Mouse (Mus musculus) CH12.LX (cell line): ENCODE measurements around the gene Evi2a. TPM values are rescaled to one million over a fixed set of nuclear protein-coding genes. Genes with fewer than 3 reads are reported as not detected.

Experiments
- DNase-seq: peaks from one replicate; pipeline ENCODE4 v3.0.0-alpha.2; 2013; ENCODE audit errors: extremely low read depth
- H3K27ac ChIP-seq: 2 replicates; pipeline ENCODE4 v1.5.1; 2012; ENCODE audit warnings: low read depth, mild to moderate bottlenecking, control low read depth, moderate library complexity; ENCODE audit not compliant: insufficient read depth
- H3K27me3 ChIP-seq: replicated peaks from 2 replicates; pipeline ENCODE3; 2012; ENCODE audit warnings: inconsistent platforms
- H3K36me3 ChIP-seq, 2 experiments: replicated peaks in 1 of 2; 2 replicates each; pipeline versions ENCODE3 to v1.6.1; 2012; ENCODE audit warnings: inconsistent platforms in 1 of 2, low read length in 1 of 2, mild to moderate bottlenecking in 1 of 2, mixed read lengths in 1 of 2, moderate library complexity in 1 of 2; ENCODE audit not compliant: control insufficient read depth in 1 of 2, insufficient read depth in 1 of 2
- H3K4me1 ChIP-seq, 2 experiments: 2 replicates each; pipeline ENCODE4 v1.6.1; 2012; ENCODE audit warnings: inconsistent platforms in 1 of 2, moderate library complexity in 1 of 2; ENCODE audit not compliant: insufficient read depth in 2 of 2, control insufficient read depth in 1 of 2
- H3K4me2 ChIP-seq: 2 replicates; pipeline ENCODE4 v1.6.1; 2012; ENCODE audit warnings: low read depth, mild to moderate bottlenecking, control low read depth; ENCODE audit not compliant: poor library complexity, insufficient read depth, severe bottlenecking
- H3K4me3 ChIP-seq, 3 experiments: fragments of 150-350 bp in 1 of 3; sonication (generic) in 1 of 3; replicated peaks in 1 of 3; 2 replicates each; pipeline versions ENCODE3 to v1.5.1; 2011 to 2012; ENCODE audit warnings: low read depth in 2 of 3, low read length in 2 of 3, mild to moderate bottlenecking in 2 of 3, moderate library complexity in 2 of 3, control low read depth in 1 of 3, improper control_type of control experiment in 1 of 3, inconsistent platforms in 1 of 3, mixed read lengths in 1 of 3; ENCODE audit not compliant: poor library complexity in 1 of 3
- H3K79me2 ChIP-seq: replicated peaks from 2 replicates; pipeline ENCODE4 v1.6.1; 2012; ENCODE audit warnings: mild to moderate bottlenecking, moderate library complexity; ENCODE audit not compliant: control insufficient read depth, poor library complexity, insufficient read depth, severe bottlenecking; ENCODE audit errors: extremely low read depth
- H3K9ac ChIP-seq: 2 replicates; pipeline ENCODE4 v1.6.1; 2012; ENCODE audit warnings: low read depth, mild to moderate bottlenecking, control low read depth, moderate library complexity; ENCODE audit not compliant: insufficient read depth
- H3K9me3 ChIP-seq: replicated peaks from 2 replicates; pipeline ENCODE3; 2012; ENCODE audit warnings: low read length, inconsistent platforms, mixed read lengths
- GABPA ChIP-seq: IDR thresholded peaks from 2 replicates; pipeline ENCODE4 v1.6.1; 2012; ENCODE audit warnings: low read depth, low read length, improper control_type of control experiment, inconsistent platforms; ENCODE audit not compliant: insufficient replicate concordance
- JUND ChIP-seq: conservative IDR thresholded peaks from 2 replicates; pipeline ENCODE4 v1.6.1; 2011; ENCODE audit warnings: low read depth, low read length, improper control_type of control experiment
- dilution Hi-C: fragments of 300-500 bp; cut with MboI; formaldehyde crosslinking; loops from 2 replicates; pipeline ENCODE4 v1.14.3; 2020; ENCODE audit warnings: low sequenced_read_pairs; ENCODE audit not compliant: extremely low pct_unique_long_range_greater_than_20kb, extremely low pct_ligation_motif_present
- in situ Hi-C: fragments of 300-500 bp; cut with MboI; formaldehyde crosslinking; loops from 3 replicates; pipeline ENCODE4 v1.14.3; 2019; ENCODE audit warnings: low sequenced_read_pairs, low pct_ligation_motif_present, low pct_unique_long_range_greater_than_20kb, mixed read lengths
- polyA plus RNA-seq: library from polyadenylated mRNA; unstranded; fragments of >175 nt; gene quantifications from 2 replicates; pipeline ENCODE4 v1.2.1, GENCODE M21; 2012; ENCODE audit warnings: low read depth; ENCODE audit not compliant: insufficient read length
- total RNA-seq, 2 experiments: library from RNA; depleted of rRNA; stranded (reverse); fragments of 300-350 nt in 1 of 2; fragments of >200 nt in 1 of 2; gene quantifications; 2 replicates each; pipeline ENCODE4 v1.2.3; 2012 to 2014

Evi2a gene
- total and polyA plus RNA-seq, 3 experiments, result 137 to 165 (median 140) TPM

DNA sequence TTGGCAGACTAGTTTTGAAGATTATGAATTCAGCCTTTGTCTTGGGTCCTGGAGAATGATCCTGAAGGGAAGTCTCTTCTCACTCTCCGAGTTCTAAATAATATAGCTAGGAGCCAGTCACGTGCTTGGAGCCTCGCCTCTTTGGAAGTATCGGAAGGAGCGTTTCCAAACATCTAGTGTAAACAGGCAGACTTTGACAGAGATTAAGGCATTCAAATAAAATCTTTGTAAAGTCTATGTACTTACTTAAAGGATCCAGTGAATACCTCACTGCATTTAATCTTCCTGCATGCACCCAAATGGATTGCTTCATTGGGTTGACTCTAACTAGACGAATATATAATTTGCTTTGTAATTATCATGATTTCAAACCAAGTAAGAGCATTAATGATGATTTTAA, 47.0 kb downstream of the Evi2a start:
- no peak for DNase-seq
- H3K9me3 ChIP-seq, result no peaks in the 10 kb centered on the region

More for the DNA sequence above, 47.0 kb downstream of the Evi2a start:
- dilution Hi-C loops, result no loop called here
- no peaks in the 10 kb centered on the region for H3K27me3 ChIP-seq
- H3K9ac ChIP-seq, result 0 out of 2 replicates have a peak overlapping the region, but pooled peaks have one; percentile 41
- TF ChIP-seq JUND (no peak), GABPA (no peak)
- TF ChIP-seq, all 38 proteins: peak for 0
- Histone ChIP-seq H3K36me3 (peaks cover 4 to 25% of the 10 kb centered on the region in 2 experiments), H3K4me1 (peaks cover 11 to 43% of the 10 kb centered on the region in 2 experiments), H3K4me3 (no peak overlapping the region), H3K27ac (peak overlapping the region; percentile 50; the same call in 1 of the 2 replicates), H3K4me2 (peak overlapping the region; percentile 61; the same call in 1 of the 2 replicates), H3K79me2 (no peaks in the 10 kb centered on the region)
- in situ Hi-C loops, result no loop called here

Other genes with a start within 250 kb of the Evi2a start
- gene Gm9964, start 233.7 kb downstream of the Evi2a start, total RNA-seq (2012; rRNA removed), result not detected in 2 replicates
- gene Gm9964, start 233.7 kb downstream of the Evi2a start, total RNA-seq (2014; rRNA removed), result not detected in 2 replicates
- not detected in 2 replicates for gene Gm9964, start 233.7 kb downstream of the Evi2a start, polyA plus RNA-seq
- gene Nf1, start 190.9 kb downstream of the Evi2a start, total RNA-seq (2012; rRNA removed), result 11.2 and 12.4 TPM in 2 replicates
- gene Nf1, start 190.9 kb downstream of the Evi2a start, total RNA-seq (2014; rRNA removed), result 7.3 and 8.2 TPM in 2 replicates
- 15.2 and 19.5 TPM in 2 replicates for gene Nf1, start 190.9 kb downstream of the Evi2a start, polyA plus RNA-seq
- 0.13 TPM in 2 replicates for gene Omg, start 26.5 kb downstream of the Evi2a start, total RNA-seq (2012; rRNA removed)
- 0.09 TPM in 1 of 2 replicates, not detected in the other for gene Omg, start 26.5 kb downstream of the Evi2a start, total RNA-seq (2014; rRNA removed)
- 0.17 TPM in 1 of 2 replicates, not detected in the other for gene Omg, start 26.5 kb downstream of the Evi2a start, polyA plus RNA-seq
- gene Evi2b, start 6.8 kb downstream of the Evi2a start, total RNA-seq (2012; rRNA removed), result 10.0 and 12.0 TPM in 2 replicates
- 37.9 and 40.5 TPM in 2 replicates for gene Evi2b, start 6.8 kb downstream of the Evi2a start, total RNA-seq (2014; rRNA removed)
- gene Evi2b, start 6.8 kb downstream of the Evi2a start, polyA plus RNA-seq, result 86.9 and 105 TPM in 2 replicates
- gene Evi2, start within 50 bp of the Evi2a start, total RNA-seq (2012; rRNA removed), result 1.0 and 1.2 TPM in 2 replicates
- 2.8 and 3.8 TPM in 2 replicates for gene Evi2, start within 50 bp of the Evi2a start, total RNA-seq (2014; rRNA removed)
- gene Evi2, start within 50 bp of the Evi2a start, polyA plus RNA-seq, result 2.9 and 6.2 TPM in 2 replicates
- gene Rab11fip4, start 60.6 kb upstream of the Evi2a start, total RNA-seq (2012; rRNA removed), result 41.6 and 49.7 TPM in 2 replicates
- 11.3 and 13.2 TPM in 2 replicates for gene Rab11fip4, start 60.6 kb upstream of the Evi2a start, total RNA-seq (2014; rRNA removed)
- gene Rab11fip4, start 60.6 kb upstream of the Evi2a start, polyA plus RNA-seq, result 26.6 and 27.2 TPM in 2 replicates